Mouse (Mus musculus) olfactory bulb, adult 2 months (tissue): ENCODE measurements at regions not wholly inside any gene's neighbourhood (a gene's known extent, or its start where the extent isn't known, plus 50 kb on each side); places are given as distances from the start of the nearest gene placed in this dataset.

ENCODE experiments used
- CTCF ChIP-seq: fragments of 200-500 bp; IDR thresholded peaks from 2 replicates; pipeline ENCODE4 v1.5.1; 2012; ENCODE audit warnings: low read depth, mild to moderate bottlenecking, low read length, moderate library complexity; ENCODE audit not compliant: insufficient read depth
- POLR2A ChIP-seq: fragments of 200-500 bp; IDR thresholded peaks from 2 replicates; pipeline ENCODE4 v1.6.1; 2012; ENCODE audit warnings: mild to moderate bottlenecking, low read depth, low read length, moderate library complexity; ENCODE audit not compliant: insufficient read depth

DNA sequence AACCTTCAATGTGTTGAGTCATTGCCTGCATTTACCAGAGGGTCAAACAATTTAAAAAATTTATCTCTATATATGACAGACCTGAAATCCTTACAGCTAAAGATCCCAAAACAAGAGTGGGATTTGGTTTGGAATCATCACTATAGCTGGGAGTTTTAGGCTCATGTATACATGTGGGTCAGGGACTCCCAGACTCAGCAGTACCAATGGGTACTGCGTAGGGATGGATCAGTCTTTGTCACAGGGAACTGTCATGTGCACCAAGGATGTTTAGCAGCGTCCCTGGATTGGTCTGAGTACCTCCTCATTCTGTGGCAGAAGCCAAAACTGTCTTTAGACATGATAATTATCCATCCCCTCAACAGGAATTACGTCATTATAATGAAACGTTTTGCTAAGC lies 250.2 kb upstream of the Clnk start:
- no peak for TF ChIP-seq CTCF
- no peak for TF ChIP-seq POLR2A
